Mouse (Mus musculus): ENCODE data around the gene Lysmd2. TPM values are rescaled to one million over a fixed set of nuclear protein-coding genes. Genes with fewer than 3 reads are reported as not detected.
"Not testable (repeated sequence)": the region's sequence is repeated elsewhere in the genome, so short reads cannot be mapped to it uniquely, and the experiment has no call there.

The Lysmd2 gene
- polyA plus RNA-seq, 1 experiment from 2014 or later, result 20.9 TPM

DNA sequence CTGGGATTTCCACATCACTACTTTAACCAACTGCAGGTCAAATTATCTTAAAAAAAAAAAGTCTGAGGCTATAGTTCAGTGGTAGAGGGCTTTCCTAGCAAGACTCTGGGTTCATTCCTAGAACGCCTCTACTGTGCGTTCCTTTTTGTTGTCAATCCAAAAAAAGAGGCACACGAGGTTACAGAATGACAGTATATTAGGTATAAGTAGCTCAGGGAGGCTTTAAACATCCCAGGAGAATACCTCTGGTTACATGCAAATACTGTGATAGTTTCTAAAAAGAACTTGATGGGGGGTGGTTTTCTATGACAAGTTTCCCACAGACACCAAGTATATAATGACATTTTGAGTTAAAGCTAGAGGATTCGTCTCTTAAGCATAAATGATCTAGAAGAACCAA lies 18.0 kb upstream of the Lysmd2 start:
- ATAC-seq (replicated peaks; ENCODE audit: insufficient number of reproducible peaks, insufficient read depth, low FRiP score, low read depth), result no peak
- Histone ChIP-seq H3K36me3 (no peaks in the 10 kb centered on the region), H3K27ac (no peak overlapping the region), H3K27me3 (peaks cover 16% of the 10 kb centered on the region; the same call in 1 of the 2 replicates), H3K4me3 (no peak overlapping the region), H3K9ac (no peak overlapping the region), H3K9me3 (replicated peaks) (no peaks in the 10 kb centered on the region), H3K4me2 (no peak overlapping the region), H3K4me1 (replicated peaks) (no peaks in the 10 kb centered on the region; the same call in 1 of the 2 replicates)
- 90% methylated on average over 4 of the region's 4 CpGs for WGBS

- Histone ChIP-seq H3K4me2 (no peak overlapping the region), H3K27ac (no peak overlapping the region), H3K9me3 (replicated peaks) (no peaks in the 10 kb centered on the region), H3K4me3 (no peak overlapping the region), H3K27me3 (peaks cover 19% of the 10 kb centered on the region; the same call in 1 of the 2 replicates), H3K9ac (no peak overlapping the region), H3K36me3 (no peaks in the 10 kb centered on the region), H3K4me1 (replicated peaks) (no peaks in the 10 kb centered on the region; the same call in 1 of the 2 replicates)
- ATAC-seq (replicated peaks; ENCODE audit: insufficient number of reproducible peaks, insufficient read depth, low FRiP score, low read depth), result no peak
- 42% methylated on average over 1 of the region's 1 CpGs for WGBS
These were observed 16.0 kb upstream of the Lysmd2 start for GRCm38 (mm10) chr9:75609505-75609904.

DNA sequence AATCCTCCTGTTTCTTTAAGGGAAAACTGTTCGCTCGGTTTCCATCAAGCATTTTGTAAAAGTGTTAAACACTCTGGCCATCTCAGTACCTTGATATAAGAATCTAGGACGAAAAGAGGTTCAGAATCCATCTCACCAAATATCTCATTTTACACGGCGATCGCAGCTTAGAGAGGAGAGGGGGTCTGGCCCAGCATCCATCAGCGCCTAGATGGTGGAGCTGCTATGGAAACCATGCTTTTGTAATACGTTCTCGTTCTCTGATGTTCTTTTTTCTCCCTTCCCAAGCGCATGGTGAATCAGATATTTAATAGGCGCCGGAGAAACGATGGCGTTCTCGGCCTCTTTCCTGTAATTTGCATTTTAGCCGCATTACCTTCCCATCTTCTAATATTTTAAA lies 15.6 kb upstream of the Lysmd2 start:
- H3K27me3 ChIP-seq, result peaks cover 19% of the 10 kb centered on the region; the same call in 1 of the 2 replicates
- ATAC-seq (replicated peaks; ENCODE audit: insufficient number of reproducible peaks, insufficient read depth, low FRiP score, low read depth), result no peak
- H3K4me1 ChIP-seq (replicated peaks), result no peaks in the 10 kb centered on the region; the same call in 1 of the 2 replicates
- peak overlapping the region; percentile 94 for H3K4me2 ChIP-seq
- no peaks in the 10 kb centered on the region for H3K9me3 ChIP-seq (replicated peaks)
- WGBS, result 24% methylated on average over 16 of the region's 16 CpGs
- H3K27ac ChIP-seq, result no peak overlapping the region
- no peaks in the 10 kb centered on the region for H3K36me3 ChIP-seq
- H3K9ac ChIP-seq, result no peak overlapping the region
- H3K4me3 ChIP-seq, result peak overlapping the region; percentile 60

DNA sequence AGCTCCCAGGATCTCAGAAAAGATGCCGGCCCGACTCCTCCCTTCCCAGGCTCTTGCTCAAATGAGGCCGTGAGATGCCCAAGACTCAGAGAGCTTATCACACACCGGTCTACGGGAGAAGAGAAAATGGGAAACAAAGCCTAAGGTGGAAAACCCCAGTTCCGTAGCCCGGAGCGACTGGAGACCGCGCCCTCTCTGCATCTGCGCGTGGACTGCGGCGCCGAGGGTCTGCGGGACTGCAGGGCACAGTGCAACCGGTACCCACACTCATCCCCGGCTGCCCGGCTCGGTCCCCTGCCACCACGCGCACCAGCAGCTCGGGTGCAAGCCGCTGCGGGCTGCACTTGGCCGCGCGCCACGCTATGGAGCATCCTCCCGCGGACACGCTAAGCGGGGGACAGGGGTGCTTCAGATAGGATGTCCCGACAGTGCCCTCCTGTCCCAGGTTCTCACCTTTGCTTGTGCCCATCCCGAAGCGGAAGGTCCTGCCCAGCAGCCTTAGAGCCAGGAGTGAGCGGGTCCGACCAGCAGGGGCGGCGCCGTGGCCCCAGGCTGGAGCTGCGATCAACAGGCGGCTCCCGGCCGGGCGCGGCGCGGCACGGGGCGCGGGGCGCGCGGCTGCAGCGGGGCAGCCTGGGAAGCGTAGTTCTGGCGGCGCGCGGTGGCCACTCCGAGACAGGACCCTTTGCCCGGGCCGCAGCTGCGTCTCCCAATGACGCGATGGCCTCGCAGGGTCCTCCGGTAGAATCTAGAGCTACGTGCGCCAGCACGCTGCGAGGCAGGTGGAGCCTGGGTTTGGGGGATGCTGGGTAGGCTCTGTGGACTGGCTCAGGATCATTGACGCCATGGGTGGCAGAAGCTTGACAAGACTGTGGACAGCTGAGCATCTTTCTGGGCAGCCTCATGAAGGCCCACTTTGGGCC lies 14.7 kb upstream of the Lysmd2 start, which contains the start of gene Tmod2:
TSS of gene Tmod2 (minus strand) at position 755 of the 923 bp plus-strand sequence.
- H3K9me3 ChIP-seq (replicated peaks), result no peaks in the 10 kb centered on the region
- no peak within 1 kb of the TSS for H3K27ac ChIP-seq
- H3K27me3 ChIP-seq, result peaks cover 19% of the 10 kb centered on the region; the same call in 1 of the 2 replicates
- H3K9ac ChIP-seq, result peak within 1 kb of the TSS; percentile 58
- H3K4me3 ChIP-seq, result peak within 1 kb of the TSS; percentile 60
- under 1% methylated on average over 72 of the region's 74 CpGs for WGBS
- no peaks in the 10 kb centered on the region for H3K36me3 ChIP-seq
- H3K4me2 ChIP-seq, result peak within 1 kb of the TSS; percentile 94
- peak; percentile 83 for ATAC-seq (replicated peaks; ENCODE audit: insufficient number of reproducible peaks, insufficient read depth, low FRiP score, low read depth)
- no peaks in the 10 kb centered on the region; the same call in 1 of the 2 replicates for H3K4me1 ChIP-seq (replicated peaks)

GRCm38 (mm10) chr9:75616560-75616959 lies 9.0 kb upstream of the Lysmd2 start:
- no peak overlapping the region for H3K4me2 ChIP-seq
- no peaks in the 10 kb centered on the region for H3K36me3 ChIP-seq
- H3K4me3 ChIP-seq, result no peak overlapping the region
- 74% methylated on average over 3 of the region's 3 CpGs for WGBS
- H3K9me3 ChIP-seq (replicated peaks), result no peaks in the 10 kb centered on the region
- H3K27ac ChIP-seq, result no peak overlapping the region
- H3K4me1 ChIP-seq (replicated peaks), result no peaks in the 10 kb centered on the region
- no peak overlapping the region for H3K9ac ChIP-seq
- H3K27me3 ChIP-seq, result peaks cover 3% of the 10 kb centered on the region; the same call in 1 of the 2 replicates
- ATAC-seq (replicated peaks; ENCODE audit: insufficient number of reproducible peaks, insufficient read depth, low FRiP score, low read depth), result no peak

DNA sequence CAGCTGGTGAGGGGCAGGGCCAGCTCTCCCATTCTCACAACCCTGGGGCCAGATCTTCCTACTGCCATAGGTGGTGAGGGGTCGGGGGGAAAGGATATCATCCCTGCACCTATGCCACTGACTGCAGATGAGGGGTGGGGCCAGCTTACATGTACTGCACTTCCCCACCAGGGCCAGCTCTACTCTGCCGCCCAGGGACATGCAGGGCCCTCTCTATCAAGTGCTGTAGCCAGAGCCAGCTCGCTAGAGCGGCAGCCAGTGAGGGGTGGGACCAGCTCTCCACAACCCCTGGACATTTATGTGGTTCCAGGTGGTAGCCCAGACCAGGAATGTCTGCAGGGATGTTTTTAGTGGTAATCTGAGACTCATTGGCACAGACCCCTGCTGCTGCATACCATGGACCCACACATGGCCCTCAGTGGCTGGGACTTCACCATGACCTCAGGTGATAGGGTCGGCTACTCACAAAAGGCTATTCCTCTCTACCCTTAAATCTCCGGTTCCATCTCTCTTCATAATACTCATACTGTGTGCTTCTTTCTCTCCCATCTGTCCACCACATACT lies 6.6 kb upstream of the Lysmd2 start:
- H3K27me3 ChIP-seq, result no peaks in the 10 kb centered on the region
- H3K27ac ChIP-seq, result no peak overlapping the region
- H3K4me3 ChIP-seq, result no peak overlapping the region
- no peak overlapping the region for H3K9ac ChIP-seq
- no peak overlapping the region for H3K4me2 ChIP-seq
- H3K36me3 ChIP-seq, result no peaks in the 10 kb centered on the region
- 74% methylated on average over 6 of the region's 6 CpGs for WGBS
- no peak for ATAC-seq (replicated peaks; ENCODE audit: insufficient number of reproducible peaks, insufficient read depth, low FRiP score, low read depth)
- no peaks in the 10 kb centered on the region for H3K4me1 ChIP-seq (replicated peaks)
- no peaks in the 10 kb centered on the region for H3K9me3 ChIP-seq (replicated peaks)

DNA sequence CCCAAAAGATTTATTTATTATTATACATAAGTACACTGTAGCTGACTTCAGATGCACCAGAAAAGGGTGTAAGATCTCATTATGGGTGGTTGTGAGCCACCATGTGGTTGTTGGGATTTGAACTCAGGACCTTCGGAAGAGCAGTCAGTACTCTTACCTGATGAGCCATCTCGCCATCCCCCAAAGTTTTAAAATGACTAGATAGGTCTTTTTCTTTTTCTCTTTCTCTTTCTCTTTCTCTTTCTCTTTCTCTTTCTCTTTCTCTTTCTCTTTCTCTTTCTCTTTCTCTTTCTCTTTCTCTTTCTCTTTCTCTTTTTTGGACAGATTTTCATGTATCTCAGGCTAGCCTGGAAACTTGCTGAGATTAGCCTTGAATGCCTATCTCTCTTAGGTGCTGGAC lies 5.8 kb upstream of the Lysmd2 start:
- H3K4me1 ChIP-seq (replicated peaks); H3K36me3 ChIP-seq; H3K27ac ChIP-seq; H3K4me3 ChIP-seq; H3K27me3 ChIP-seq; ATAC-seq (replicated peaks; ENCODE audit: insufficient number of reproducible peaks, insufficient read depth, low FRiP score, low read depth); H3K9ac ChIP-seq; H3K4me2 ChIP-seq; H3K9me3 ChIP-seq (replicated peaks): not testable (repeated sequence)
- 93% methylated on average over 2 of the region's 2 CpGs for WGBS

DNA sequence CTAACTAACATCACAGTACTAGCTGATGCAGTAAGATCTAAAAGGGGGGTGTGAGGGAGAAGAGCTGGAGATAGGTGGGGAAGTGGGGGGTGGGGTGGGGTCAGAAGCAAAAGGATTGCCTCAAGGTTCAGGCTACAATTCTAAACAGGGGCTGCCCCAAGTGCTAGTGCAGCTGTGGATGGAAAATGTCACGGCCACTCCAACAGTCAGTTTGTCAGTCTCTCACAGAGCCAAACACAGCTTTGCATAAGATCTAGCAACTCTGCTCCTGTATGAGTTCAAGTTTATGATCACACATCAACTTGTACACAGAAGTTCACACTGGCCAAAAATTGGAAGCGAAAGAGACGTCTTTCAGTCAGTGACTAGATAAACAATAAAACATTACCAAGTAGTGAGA lies 4.1 kb upstream of the Lysmd2 start:
- peaks cover 4% of the 10 kb centered on the region; the same call in 1 of the 2 replicates for H3K27me3 ChIP-seq
- no peaks in the 10 kb centered on the region for H3K36me3 ChIP-seq
- no peak overlapping the region for H3K9ac ChIP-seq
- no peak for ATAC-seq (replicated peaks; ENCODE audit: insufficient number of reproducible peaks, insufficient read depth, low FRiP score, low read depth)
- no peak overlapping the region for H3K27ac ChIP-seq
- no peaks in the 10 kb centered on the region for H3K9me3 ChIP-seq (replicated peaks)
- no peak overlapping the region for H3K4me2 ChIP-seq
- 68% methylated on average over 3 of the region's 3 CpGs for WGBS
- H3K4me1 ChIP-seq (replicated peaks), result 0 out of 2 replicates have a peak, but pooled peaks cover 4% of the 10 kb centered on the region
- H3K4me3 ChIP-seq, result no peak overlapping the region

GRCm38 (mm10) chr9:75624983-75625555 lies 472 bp upstream of the Lysmd2 start:
- 0 out of 2 replicates have a peak, but pooled peaks cover 4% of the 10 kb centered on the region for H3K4me1 ChIP-seq (replicated peaks)
- peaks cover 4% of the 10 kb centered on the region; the same call in 1 of the 2 replicates for H3K27me3 ChIP-seq
- H3K9ac ChIP-seq, result peak overlapping the region; percentile 74
- ATAC-seq (replicated peaks; ENCODE audit: insufficient number of reproducible peaks, insufficient read depth, low FRiP score, low read depth), result peak; percentile 57
- peak overlapping the region; percentile 73 for H3K27ac ChIP-seq
- peak overlapping the region; percentile 84 for H3K4me2 ChIP-seq
- no peaks in the 10 kb centered on the region for H3K9me3 ChIP-seq (replicated peaks)
- no peaks in the 10 kb centered on the region for H3K36me3 ChIP-seq
- peak overlapping the region; percentile 69 for H3K4me3 ChIP-seq
- 16% methylated on average over 18 of the region's 18 CpGs for WGBS

- Histone ChIP-seq H3K4me2 (peak overlapping the region; percentile 84), H3K27ac (peak overlapping the region; percentile 73; the same call in 1 of the 2 replicates), H3K36me3 (no peaks in the 10 kb centered on the region), H3K9me3 (replicated peaks) (no peaks in the 10 kb centered on the region), H3K9ac (peak overlapping the region; percentile 74), H3K4me3 (peak overlapping the region; percentile 69), H3K27me3 (peaks cover 4% of the 10 kb centered on the region; the same call in 1 of the 2 replicates), H3K4me1 (replicated peaks) (0 out of 2 replicates have a peak, but pooled peaks cover 10% of the 10 kb centered on the region)
- whole genome bisulfite sequencing, result 2% methylated on average over 14 of the region's 14 CpGs
- no peak for ATAC-seq (replicated peaks; ENCODE audit: insufficient number of reproducible peaks, insufficient read depth, low FRiP score, low read depth)
These were observed 715 bp downstream of the Lysmd2 start for GRCm38 (mm10) chr9:75626308-75626604.

DNA sequence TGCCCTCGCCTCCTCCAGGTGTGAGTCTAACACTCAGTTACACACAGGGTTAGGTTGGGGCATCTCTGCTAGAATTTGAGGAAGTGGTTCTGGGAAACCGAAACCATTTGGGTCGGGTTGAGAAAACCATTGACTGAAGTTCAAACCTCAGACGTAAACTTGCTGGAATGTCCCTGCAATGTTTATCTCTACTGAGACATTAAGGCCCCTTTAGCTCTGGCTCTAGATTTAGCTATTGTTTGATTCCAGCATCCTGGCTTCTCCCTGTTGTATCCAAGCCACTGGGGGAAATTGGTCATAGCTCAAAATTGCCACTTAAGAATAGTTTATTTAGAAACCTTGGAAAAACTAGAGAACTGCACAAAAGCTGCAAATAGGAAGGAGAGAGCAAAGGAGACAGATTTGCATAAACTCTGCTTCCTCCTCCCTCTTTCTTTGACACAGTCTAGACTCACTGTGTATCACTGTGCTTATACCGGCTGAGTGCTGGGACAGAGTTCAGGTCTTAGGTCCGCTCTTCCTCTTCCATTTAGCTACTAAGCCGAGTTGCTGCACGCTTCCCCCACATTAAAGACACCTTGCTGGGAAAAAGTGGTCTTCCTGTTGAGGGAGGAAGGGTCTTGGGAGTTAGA lies 5.4 kb downstream of the Lysmd2 start:
- H3K9ac ChIP-seq, result no peak overlapping the region
- peaks cover 11% of the 10 kb centered on the region; the same call in 1 of the 2 replicates for H3K4me1 ChIP-seq (replicated peaks)
- 66% methylated on average over 8 of the region's 8 CpGs for WGBS
- H3K4me3 ChIP-seq, result no peak overlapping the region
- no peak overlapping the region for H3K4me2 ChIP-seq
- no peaks in the 10 kb centered on the region for H3K9me3 ChIP-seq (replicated peaks)
- H3K27ac ChIP-seq, result peak overlapping the region; percentile 46; the same call in 1 of the 2 replicates
- H3K27me3 ChIP-seq, result no peaks in the 10 kb centered on the region
- no peak for ATAC-seq (replicated peaks; ENCODE audit: insufficient number of reproducible peaks, insufficient read depth, low FRiP score, low read depth)
- H3K36me3 ChIP-seq, result no peaks in the 10 kb centered on the region
